Mouse (Mus musculus) embryonic stem cell, embryonic (primary cell): ENCODE results near the gene Faf1.

Experiments used
- CTCF ChIA-PET, 4 experiments: fragments of 300-600 bp in 2 of 4; fragments of 350-600 bp in 2 of 4; sonication (Branson Sonifier 250); formaldehyde crosslinking; loops; one replicate each; lab custom pipeline; 2022; ENCODE audit warnings: inconsistent platforms in 2 of 4; lab: Charles Lee
- POLR2A ChIA-PET, 4 experiments: fragments of 300-600 bp in 2 of 4; fragments of 350-600 bp in 2 of 4; sonication (Branson Sonifier 250); formaldehyde crosslinking; loops; one replicate each; lab custom pipeline; 2022; ENCODE audit warnings: antibody characterized with exemption in 4 of 4, inconsistent platforms in 1 of 4; lab: Charles Lee

Gene Faf1

GRCm38 (mm10) chr4:109719281-109719680 lies 42.9 kb downstream of the Faf1 start:
- ChIA-PET POLR2A (interaction anchor here in 1 of 4 experiments (1.5 kb wide), 1 partner anchor 103 kb away, joined by 3 read pairs; no protein-coding TSS in a partner anchor), CTCF (no interaction called here)

- POLR2A ChIA-PET: interaction anchor here in 1 of 4 experiments (1.0 kb wide), 1 partner anchor 9 kb away, joined by 3 read pairs; no protein-coding TSS in a partner anchor
- CTCF ChIA-PET: interaction anchor here in 2 of 4 experiments (0.5 to 1.4 kb wide), 2 partner anchors 291 to 334 kb away, joined by 3 to 4 read pairs; no protein-coding TSS in a partner anchor
Measured at GRCm38 (mm10) chr4:109729281-109729680, 52.9 kb downstream of the Faf1 start.

GRCm38 (mm10) chr4:109735754-109736153 lies 59.4 kb downstream of the Faf1 start:
- ChIA-PET CTCF (no interaction called here), POLR2A (interaction anchor here in 1 of 4 experiments (1.0 to 1.5 kb wide), 3 partner anchors 9 to 13 kb away, joined by 4 read pairs; no protein-coding TSS in a partner anchor)

- POLR2A ChIA-PET: no interaction called here
- CTCF ChIA-PET: interaction anchor here in 2 of 4 experiments (0.6 to 0.9 kb wide), 2 partner anchors 15 to 241 kb away, joined by 3 read pairs; no protein-coding TSS in a partner anchor
Measured at GRCm38 (mm10) chr4:109743984-109744383, 67.6 kb downstream of the Faf1 start.

GRCm38 (mm10) chr4:109759031-109759430 lies 82.6 kb downstream of the Faf1 start:
- ChIA-PET CTCF (interaction anchor here (0.6 to 3.2 kb wide), 12 partner anchors 10 to 264 kb away, joined by 3 to 14 read pairs (median 3); no protein-coding TSS in a partner anchor), POLR2A (interaction anchor here in 3 of 4 experiments (0.6 to 1.2 kb wide), 3 partner anchors 10 to 140 kb away, joined by 3 to 4 read pairs (median 3); no protein-coding TSS in a partner anchor)

- POLR2A ChIA-PET: interaction anchor here in 1 of 4 experiments (0.6 to 1.2 kb wide), 8 partner anchors 9 to 260 kb away, joined by 3 to 5 read pairs (median 3); no protein-coding TSS in a partner anchor
- CTCF ChIA-PET: interaction anchor here in 2 of 4 experiments (1.3 to 3.2 kb wide), 2 partner anchors 11 to 263 kb away, joined by 3 to 14 read pairs; no protein-coding TSS in a partner anchor
Measured at GRCm38 (mm10) chr4:109759901-109760300, 83.5 kb downstream of the Faf1 start.

- CTCF ChIA-PET: interaction anchor here in 1 of 4 experiments (3.2 kb wide), 1 partner anchor 262 kb away, joined by 14 read pairs; no protein-coding TSS in a partner anchor
- POLR2A ChIA-PET: interaction anchor here in 1 of 4 experiments (0.8 to 1.2 kb wide), 5 partner anchors 8 to 23 kb away, joined by 3 to 5 read pairs (median 3); no protein-coding TSS in a partner anchor
Measured at GRCm38 (mm10) chr4:109760501-109760900, 84.1 kb downstream of the Faf1 start.

- POLR2A ChIA-PET: interaction anchor here in 1 of 4 experiments (1.0 to 1.1 kb wide), 2 partner anchors 9 to 26 kb away, joined by 3 to 6 read pairs; no protein-coding TSS in a partner anchor
Measured at GRCm38 (mm10) chr4:109762768-109763501, 86.5 kb downstream of the Faf1 start.

GRCm38 (mm10) chr4:109769071-109769470 lies 92.7 kb downstream of the Faf1 start:
- POLR2A ChIA-PET: interaction anchor here in 1 of 4 experiments (1.0 to 1.2 kb wide), 2 partner anchors 9 to 10 kb away, joined by 3 read pairs; no protein-coding TSS in a partner anchor
- CTCF ChIA-PET: interaction anchor here in 2 of 4 experiments (0.5 to 0.7 kb wide), 2 partner anchors 91 to 519 kb away, joined by 3 read pairs; no protein-coding TSS in a partner anchor

More at GRCm38 (mm10) chr4:109762768-109763501, 86.5 kb downstream of the Faf1 start:
- CTCF ChIA-PET: interaction anchor here in 2 of 4 experiments (0.6 to 1.5 kb wide), 2 partner anchors 257 to 261 kb away, joined by 3 to 4 read pairs; no protein-coding TSS in a partner anchor

GRCm38 (mm10) chr4:109782577-109783114 lies 106.3 kb downstream of the Faf1 start:
- POLR2A ChIA-PET: interaction anchor here in 1 of 4 experiments (1.3 to 1.8 kb wide), 3 partner anchors 17 to 24 kb away, joined by 4 to 5 read pairs (median 5); no protein-coding TSS in a partner anchor
- CTCF ChIA-PET: interaction anchor here in 1 of 4 experiments (0.6 kb wide), 1 partner anchor 128 kb away, joined by 3 read pairs; no protein-coding TSS in a partner anchor

GRCm38 (mm10) chr4:109789347-109790001 lies 113.1 kb downstream of the Faf1 start:
- CTCF ChIA-PET: interaction anchor here in 1 of 4 experiments (0.7 kb wide), 1 partner anchor 233 kb away, joined by 3 read pairs; no protein-coding TSS in a partner anchor
- POLR2A ChIA-PET: interaction anchor here in 2 of 4 experiments (0.5 to 3.0 kb wide), 6 partner anchors 8 to 238 kb away, joined by 3 to 8 read pairs (median 5); no protein-coding TSS in a partner anchor

- POLR2A ChIA-PET: interaction anchor here in 1 of 4 experiments (0.7 to 3.4 kb wide), 4 partner anchors 11 to 67 kb away, joined by 3 to 23 read pairs (median 6); no protein-coding TSS in a partner anchor
- CTCF ChIA-PET: no interaction called here
Measured at GRCm38 (mm10) chr4:109792331-109792730, 115.9 kb downstream of the Faf1 start.

- CTCF ChIA-PET: no interaction called here
- POLR2A ChIA-PET: interaction anchor here in 1 of 4 experiments (1.8 to 3.4 kb wide), 2 partner anchors 10 to 13 kb away, joined by 8 to 23 read pairs; no protein-coding TSS in a partner anchor
Measured at GRCm38 (mm10) chr4:109793072-109793471, 116.7 kb downstream of the Faf1 start.

GRCm38 (mm10) chr4:109797511-109798182 lies 121.3 kb downstream of the Faf1 start:
- ChIA-PET POLR2A (interaction anchor here in 1 of 4 experiments (1.1 to 2.5 kb wide), 3 partner anchors 9 to 16 kb away, joined by 3 to 8 read pairs (median 7); no protein-coding TSS in a partner anchor), CTCF (no interaction called here)

- CTCF ChIA-PET: no interaction called here
- POLR2A ChIA-PET: interaction anchor here in 1 of 4 experiments (1.0 to 2.1 kb wide), 5 partner anchors 9 to 41 kb away, joined by 3 to 8 read pairs (median 5); no protein-coding TSS in a partner anchor
Measured at GRCm38 (mm10) chr4:109806408-109806807, 130.0 kb downstream of the Faf1 start.

- POLR2A ChIA-PET: no interaction called here
Measured at GRCm38 (mm10) chr4:109815161-109815560, 138.8 kb downstream of the Faf1 start.

GRCm38 (mm10) chr4:109815592-109815991 lies 139.2 kb downstream of the Faf1 start:
- CTCF ChIA-PET: no interaction called here
- POLR2A ChIA-PET: no interaction called here

More at GRCm38 (mm10) chr4:109815161-109815560, 138.8 kb downstream of the Faf1 start:
- CTCF ChIA-PET: no interaction called here
